Mouse (Mus musculus) small intestine, adult 10 weeks (tissue): ENCODE results near the gene F2rl2. TPM values are rescaled to one million over a fixed set of nuclear protein-coding genes. Genes with fewer than 3 reads are reported as not detected.

Experiments
- polyA plus RNA-seq: library from polyadenylated mRNA; stranded (reverse); fragments of 350-450 nt; fragmentation: Illumina TruSeq; extraction: RNeasy Lipid Tissue Mini Kit (QIAGEN cat#74804); gene quantifications from one replicate; pipeline ENCODE4 v1.2.3, GENCODE M21; 2014; ENCODE audit warnings: low replicate concordance

F2rl2 gene
- polyA plus RNA-seq = 0.45 TPM

DNA sequence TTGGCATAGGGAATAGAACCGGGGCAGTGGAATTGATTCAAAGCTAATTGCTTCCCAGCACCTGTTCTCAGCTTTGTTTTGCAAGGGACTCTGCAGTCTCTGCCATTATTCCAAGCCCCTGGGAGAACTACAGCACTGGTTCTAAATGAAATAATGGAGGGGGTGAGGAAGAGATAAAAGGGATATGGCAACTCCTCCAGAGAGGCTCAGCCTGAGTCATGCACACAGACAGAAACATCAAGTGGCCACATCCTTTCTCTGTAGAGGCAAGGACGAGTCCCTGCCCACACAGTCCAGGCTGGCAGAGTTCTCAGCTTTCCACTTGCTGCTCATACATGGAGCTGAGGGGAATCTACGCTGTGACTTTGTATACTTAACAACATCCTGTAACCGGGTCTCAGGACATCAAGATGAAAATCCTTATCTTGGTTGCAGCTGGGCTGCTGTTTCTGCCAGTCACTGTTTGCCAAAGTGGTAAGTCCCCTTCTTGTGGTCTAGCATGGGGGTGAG, at the start of gene F2rl2:
F2rl2 (plus strand) TSS at position 200 of the 510 bp plus-strand sequence.

Other genes with a start within 250 kb of the F2rl2 start
- not detected for gene S100z, start 218.1 kb upstream of the F2rl2 start, polyA plus RNA-seq
- gene F2rl1, start 171.6 kb upstream of the F2rl2 start, polyA plus RNA-seq = 19.2 TPM
- 42.1 TPM for gene F2r, start 78.4 kb upstream of the F2rl2 start, polyA plus RNA-seq
- gene Iqgap2, start 195.1 kb downstream of the F2rl2 start, polyA plus RNA-seq = 258 TPM